Mouse (Mus musculus) cerebellum, adult 2 months (tissue): Measurements from ENCODE around the gene Dus1l. TPM values are rescaled to one million over a fixed set of nuclear protein-coding genes. Genes with fewer than 3 reads are reported as not detected.

ENCODE experiments used
- DNase-seq, 2 experiments: peaks; one replicate each; pipeline ENCODE4 v3.0.0; 2021
- H3K27ac ChIP-seq: fragments of 200-500 bp; 2 replicates; pipeline ENCODE4 v1.5.1; 2012; ENCODE audit warnings: low read length, control low read depth, inconsistent platforms; ENCODE audit not compliant: insufficient read depth
- H3K27me3 ChIP-seq: fragments of 200-500 bp; 2 replicates; pipeline ENCODE4 v1.6.1; 2012; ENCODE audit warnings: inconsistent platforms, mild to moderate bottlenecking, low read length, moderate library complexity; ENCODE audit not compliant: control insufficient read depth, insufficient read depth
- H3K4me1 ChIP-seq: fragments of 200-500 bp; 2 replicates; pipeline ENCODE4 v1.6.1; 2011; ENCODE audit warnings: low read length; ENCODE audit not compliant: control insufficient read depth, insufficient read depth
- H3K4me3 ChIP-seq: fragments of 200-500 bp; replicated peaks from 2 replicates; pipeline ENCODE3; 2011; ENCODE audit warnings: mild to moderate bottlenecking, low read depth, low read length, control low read depth; ENCODE audit not compliant: insufficient read depth
- CTCF ChIP-seq: fragments of 200-500 bp; IDR thresholded peaks from 2 replicates; pipeline ENCODE4 v1.5.1; 2011; ENCODE audit warnings: low read depth, mild to moderate bottlenecking, control low read depth, low read length, moderate library complexity, borderline replicate concordance; ENCODE audit not compliant: insufficient read depth
- POLR2A ChIP-seq: fragments of 200-500 bp; IDR thresholded peaks from 2 replicates; pipeline ENCODE4 v1.6.1; 2011; ENCODE audit warnings: low read length, control low read depth, borderline replicate concordance; ENCODE audit not compliant: insufficient read depth
- WGBS: fragments of 180-500 bp; shearing (Covaris S2); methylation state at CpG from one replicate; pipeline ENCODE4 v1.1.7; 2018; 5-methylcytosine and 5-hydroxymethylcytosine counted together
- polyA plus RNA-seq: library from polyadenylated mRNA; depleted of rRNA; stranded (reverse); fragments of >200 nt; gene quantifications from 2 replicates; pipeline ENCODE4 v1.2.3, GENCODE M21; 2012; rRNA removed

Dus1l gene
- polyA plus RNA-seq, 1 experiment, result 47.4 TPM

DNA sequence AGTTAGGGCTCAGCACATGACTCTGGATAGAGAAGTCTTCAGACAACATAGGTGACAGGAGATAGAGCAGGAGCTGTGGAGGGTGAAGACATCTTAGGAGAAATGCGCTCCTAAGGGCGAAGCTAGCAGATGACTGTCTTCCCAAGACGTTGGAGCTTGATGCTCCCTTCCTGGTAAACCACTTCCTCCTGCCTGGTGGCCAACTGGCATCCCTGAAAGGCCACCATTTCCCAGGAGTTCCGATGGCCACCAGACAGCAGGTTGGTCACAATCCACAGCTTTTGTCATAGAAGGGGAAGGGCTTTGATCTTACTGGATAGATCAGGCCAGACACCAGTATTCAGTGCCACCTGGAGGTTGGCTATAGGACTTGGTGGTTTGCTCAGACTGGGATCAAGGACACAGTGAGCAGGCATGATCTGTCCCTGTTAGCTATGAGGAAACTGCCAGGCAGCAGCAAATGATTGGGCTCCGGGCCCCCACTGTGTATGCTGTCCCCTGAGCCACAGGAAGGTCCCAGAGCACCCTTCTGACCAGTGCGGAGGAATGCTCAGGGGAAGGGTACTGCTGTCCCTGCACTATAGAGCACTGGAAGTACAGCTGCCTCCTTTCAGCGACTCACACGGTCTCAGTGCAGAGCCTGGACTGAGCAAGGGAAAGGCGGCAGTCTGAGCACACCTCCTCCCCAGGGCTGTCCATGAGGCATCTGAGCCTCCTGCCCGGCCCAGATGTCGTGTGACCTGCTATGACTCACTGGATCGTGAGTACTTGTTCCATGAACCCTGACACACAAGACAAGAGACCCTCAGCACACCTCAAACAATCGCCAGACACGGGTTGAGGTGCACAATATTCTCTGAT, 34.2 kb downstream of the Dus1l start:
- TF ChIP-seq POLR2A, result no peak
- no peak for TF ChIP-seq CTCF
- Histone ChIP-seq H3K27ac (no peak overlapping the region), H3K4me1 (no peaks in the 10 kb centered on the region), H3K27me3 (no peaks in the 10 kb centered on the region), H3K4me3 (no peak overlapping the region)
- DNase-seq, result no peak
- WGBS, result 71% methylated on average over 14 of the region's 14 CpGs

DNA sequence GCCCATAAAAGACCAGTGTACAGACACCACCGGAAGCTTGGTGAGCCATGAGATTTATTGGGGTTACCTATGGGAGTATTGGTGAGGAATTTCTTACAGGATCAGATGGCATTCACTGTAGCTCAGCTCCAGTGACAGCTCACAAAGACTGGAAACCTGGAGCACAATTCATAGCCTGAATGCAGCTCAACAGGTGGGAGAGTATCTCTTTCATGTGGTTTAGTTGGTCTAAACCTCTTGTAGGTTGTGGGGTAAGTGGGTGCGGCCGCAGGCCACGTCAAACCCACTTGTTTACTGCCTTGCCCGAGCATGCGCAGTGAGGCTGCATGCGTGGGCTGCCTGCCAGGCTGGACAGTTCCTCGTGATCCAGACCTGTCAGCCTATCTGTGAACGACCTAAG, 36.0 kb downstream of the Dus1l start:
- H3K27ac ChIP-seq, result no peak overlapping the region
- WGBS, result 81% methylated on average over 9 of the region's 9 CpGs
- no peaks in the 10 kb centered on the region for H3K27me3 ChIP-seq
- H3K4me3 ChIP-seq, result no peak overlapping the region
- DNase-seq, result no peak
- TF ChIP-seq CTCF (no peak), POLR2A (no peak)
- H3K4me1 ChIP-seq, result no peaks in the 10 kb centered on the region

DNA sequence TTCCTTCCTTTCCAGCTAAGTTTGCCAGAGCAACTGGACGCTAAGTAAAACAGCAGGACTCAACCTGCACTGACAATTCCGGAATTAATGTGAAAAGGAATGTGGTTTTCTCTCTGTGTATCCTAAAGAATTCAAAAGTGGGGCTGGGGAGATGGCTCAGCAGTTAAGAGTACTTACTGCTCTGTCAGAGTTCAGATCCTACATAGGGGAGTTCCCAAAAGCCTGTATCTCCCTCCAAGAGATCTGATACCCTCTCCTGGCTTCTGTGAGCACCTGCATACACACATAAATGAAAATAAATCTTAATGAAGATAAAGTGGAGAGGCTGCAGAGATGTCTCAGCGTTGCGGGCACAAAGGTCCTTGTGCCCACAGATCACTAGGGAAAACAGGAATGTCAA, 44.6 kb downstream of the Dus1l start:
- H3K4me1 ChIP-seq, result no peaks in the 10 kb centered on the region
- no peak overlapping the region for H3K27ac ChIP-seq
- H3K27me3 ChIP-seq, result no peaks in the 10 kb centered on the region
- no peak for DNase-seq
- H3K4me3 ChIP-seq, result no peak overlapping the region
- TF ChIP-seq CTCF (no peak), POLR2A (no peak)
- 58% methylated on average over 4 of the region's 4 CpGs for WGBS

DNA sequence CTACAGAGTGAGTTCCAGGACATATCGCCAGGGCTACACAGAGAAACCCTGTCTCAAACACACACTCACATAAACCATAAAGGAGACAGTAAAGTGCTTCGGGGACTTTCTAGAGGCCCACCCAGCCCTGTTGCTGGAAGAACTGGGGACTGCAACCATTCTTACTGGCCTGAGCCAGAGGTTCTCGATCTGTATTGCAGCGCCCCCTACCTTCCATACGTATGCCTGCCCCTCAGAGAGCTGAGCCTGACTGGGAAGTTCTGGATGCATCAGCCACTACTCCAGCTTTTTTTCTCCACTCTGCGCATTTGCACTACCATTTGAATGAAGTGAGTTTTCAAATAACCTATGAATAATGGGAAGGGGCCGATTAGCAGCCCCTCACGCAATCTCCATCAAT, 46.8 kb downstream of the Dus1l start:
- 60% methylated on average over 8 of the region's 8 CpGs for WGBS
- H3K4me1 ChIP-seq, result no peaks in the 10 kb centered on the region
- TF ChIP-seq CTCF (0 out of 2 replicates have a peak, but pooled peaks have one; percentile 27), POLR2A (no peak)
- H3K27me3 ChIP-seq, result no peaks in the 10 kb centered on the region
- H3K4me3 ChIP-seq, result no peak overlapping the region
- peak in 1 of 2 experiments; percentile 23 for DNase-seq
- no peak overlapping the region for H3K27ac ChIP-seq

GRCm38 (mm10) chr11:120747974-120748373, 48.2 kb downstream of the Dus1l start:
- no peak overlapping the region for H3K27ac ChIP-seq
- H3K4me3 ChIP-seq, result no peak overlapping the region
- no peak for DNase-seq
- H3K27me3 ChIP-seq, result no peaks in the 10 kb centered on the region
- no peaks in the 10 kb centered on the region for H3K4me1 ChIP-seq
- 79% methylated on average over 4 of the region's 4 CpGs for WGBS
- no peak for TF ChIP-seq POLR2A
- no peak for TF ChIP-seq CTCF

- TF ChIP-seq POLR2A (no peak), CTCF (no peak)
- H3K4me3 ChIP-seq, result no peak overlapping the region
- no peaks in the 10 kb centered on the region for H3K4me1 ChIP-seq
- 76% methylated on average over 7 of the region's 7 CpGs for WGBS
- no peak overlapping the region for H3K27ac ChIP-seq
- no peak for DNase-seq
- no peaks in the 10 kb centered on the region for H3K27me3 ChIP-seq
Measured at GRCm38 (mm10) chr11:120744121-120744701, 52.0 kb downstream of the Dus1l start.

GRCm38 (mm10) chr11:120740981-120741380, 55.2 kb downstream of the Dus1l start:
- Histone ChIP-seq H3K4me3 (no peak overlapping the region), H3K27me3 (no peaks in the 10 kb centered on the region), H3K4me1 (no peaks in the 10 kb centered on the region), H3K27ac (no peak overlapping the region)
- no peak for DNase-seq
- TF ChIP-seq POLR2A, result no peak
- no peak for TF ChIP-seq CTCF
- WGBS, result 74% methylated on average over 5 of the region's 5 CpGs

Other genes starting within 250 kb of the Dus1l start
- 159 and 168 TPM in 2 replicates for gene Mcrip1, start 246.7 kb downstream of the Dus1l start, polyA plus RNA-seq
- not detected in 2 replicates for gene Ppp1r27, start 245.3 kb downstream of the Dus1l start, polyA plus RNA-seq
- 98.4 and 105 TPM in 2 replicates for gene P4hb, start 223.2 kb downstream of the Dus1l start, polyA plus RNA-seq
- 288 and 305 TPM in 2 replicates for gene Arhgdia, start 214.8 kb downstream of the Dus1l start, polyA plus RNA-seq
- gene Alyref, start 198.0 kb downstream of the Dus1l start, polyA plus RNA-seq, result 42.6 and 51.8 TPM in 2 replicates
- gene Anapc11, start 198.0 kb downstream of the Dus1l start, polyA plus RNA-seq, result 168 and 178 TPM in 2 replicates
- gene Npb, start 187.9 kb downstream of the Dus1l start, polyA plus RNA-seq, result 4.7 and 5.6 TPM in 2 replicates
- 401 and 403 TPM in 2 replicates for gene Pcyt2, start 178.5 kb downstream of the Dus1l start, polyA plus RNA-seq
- gene Sirt7, start 171.2 kb downstream of the Dus1l start, polyA plus RNA-seq, result 76.9 and 80.5 TPM in 2 replicates
- gene Mafg, start 162.8 kb downstream of the Dus1l start, polyA plus RNA-seq, result 60.5 and 65.3 TPM in 2 replicates
- 2.1 and 2.3 TPM in 2 replicates for gene Pycr1, start 152.6 kb downstream of the Dus1l start, polyA plus RNA-seq
- gene Myadml2, start 148.2 kb downstream of the Dus1l start, polyA plus RNA-seq, result 3.3 and 4.5 TPM in 2 replicates
- 5.9 TPM in 2 replicates for gene Notum, start 135.2 kb downstream of the Dus1l start, polyA plus RNA-seq
- gene Aspscr1, start 123.4 kb downstream of the Dus1l start, polyA plus RNA-seq, result 56.1 and 59.4 TPM in 2 replicates
- 40.1 and 43.0 TPM in 2 replicates for gene Cenpx, start 82.7 kb downstream of the Dus1l start, polyA plus RNA-seq
- 86.6 and 96.0 TPM in 2 replicates for gene Lrrc45, start 82.5 kb downstream of the Dus1l start, polyA plus RNA-seq
- gene Rac3, start 74.9 kb downstream of the Dus1l start, polyA plus RNA-seq, result 66.1 and 67.0 TPM in 2 replicates
- 36.4 and 36.5 TPM in 2 replicates for gene Dcxr, start 69.1 kb downstream of the Dus1l start, polyA plus RNA-seq
- gene Cbr2, start 64.3 kb downstream of the Dus1l start, polyA plus RNA-seq, result 1.9 and 3.1 TPM in 2 replicates
- 2.5 and 3.1 TPM in 2 replicates for gene Hmga1b, start 33.6 kb downstream of the Dus1l start, polyA plus RNA-seq
- gene Rfng, start 12.2 kb downstream of the Dus1l start, polyA plus RNA-seq, result 106 and 113 TPM in 2 replicates
- gene Gps1, start 12.1 kb downstream of the Dus1l start, polyA plus RNA-seq, result 238 and 248 TPM in 2 replicates
- gene Fasn, start 28.1 kb upstream of the Dus1l start, polyA plus RNA-seq, result 246 and 274 TPM in 2 replicates
- 4.4 TPM in 2 replicates for gene Ccdc57, start 136.5 kb upstream of the Dus1l start, polyA plus RNA-seq
- gene Slc16a3, start 152.1 kb upstream of the Dus1l start, polyA plus RNA-seq, result 1.6 and 1.9 TPM in 2 replicates
- 110 and 111 TPM in 2 replicates for gene Csnk1d, start 194.9 kb upstream of the Dus1l start, polyA plus RNA-seq
- 0.11 and 0.19 TPM in 2 replicates for gene Cd7, start 243.0 kb upstream of the Dus1l start, polyA plus RNA-seq